Mouse (Mus musculus): ENCODE results near the gene Mmp28.
A peak's percentile ranks its signal among the peaks of the same experiment; 100 is the strongest.

Mmp28 gene

GRCm38 (mm10) chr11:83462711-83463244 lies at the start of gene Mmp28:
TSS of gene Mmp28 (minus strand) at chr11:83463071.
- no peak for DNase-seq (ENCODE audit: low read depth, low spot score)

DNA sequence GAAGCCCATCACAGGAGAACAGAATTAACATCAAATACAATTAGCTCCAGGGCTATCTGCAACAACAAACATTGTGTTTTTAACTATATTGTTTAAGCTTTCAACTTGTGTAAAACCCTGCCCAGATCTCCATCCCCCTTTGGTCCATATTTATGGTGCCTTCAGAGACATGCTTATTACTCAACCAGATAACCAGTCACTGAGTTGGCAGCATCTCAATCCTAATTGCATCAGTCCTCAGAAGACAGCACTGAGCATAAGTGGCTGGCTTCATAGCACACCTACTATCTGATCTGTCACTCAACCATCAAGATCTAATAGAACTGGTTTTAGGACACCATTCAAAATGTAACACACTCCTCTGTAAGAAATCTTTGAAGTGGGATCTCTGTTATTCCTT lies 46.6 kb upstream of the Mmp28 start:
- DNase-seq (ENCODE audit: low read depth, low spot score), result no peak

GRCm38 (mm10) chr11:83504308-83504707 lies 41.4 kb upstream of the Mmp28 start:
- DNase-seq (ENCODE audit: low read depth, low spot score), result no peak

DNA sequence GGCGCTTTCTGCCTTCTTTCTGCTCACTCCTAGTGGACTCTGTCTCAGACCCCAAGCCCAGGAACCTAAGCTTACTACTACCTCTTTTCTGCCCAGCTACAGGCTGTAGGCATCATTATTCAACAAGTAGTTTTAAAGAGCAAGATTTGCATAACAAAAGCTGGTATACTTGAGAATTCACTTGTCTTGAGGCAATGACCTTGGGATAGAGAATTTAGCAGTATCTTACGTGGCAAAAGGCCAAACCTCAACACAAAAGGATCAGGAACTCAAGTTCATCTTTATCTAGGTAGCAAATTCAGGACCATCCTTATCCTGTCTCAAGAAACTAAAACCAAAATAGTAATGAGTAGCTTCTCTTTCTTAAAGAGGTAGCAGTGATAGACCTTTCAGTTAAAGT lies 32.7 kb upstream of the Mmp28 start:
- no peak for DNase-seq (ENCODE audit: low read depth, low spot score)

GRCm38 (mm10) chr11:83491488-83491887 lies 28.6 kb upstream of the Mmp28 start:
- DNase-seq (ENCODE audit: low read depth, low spot score), result no peak

DNA sequence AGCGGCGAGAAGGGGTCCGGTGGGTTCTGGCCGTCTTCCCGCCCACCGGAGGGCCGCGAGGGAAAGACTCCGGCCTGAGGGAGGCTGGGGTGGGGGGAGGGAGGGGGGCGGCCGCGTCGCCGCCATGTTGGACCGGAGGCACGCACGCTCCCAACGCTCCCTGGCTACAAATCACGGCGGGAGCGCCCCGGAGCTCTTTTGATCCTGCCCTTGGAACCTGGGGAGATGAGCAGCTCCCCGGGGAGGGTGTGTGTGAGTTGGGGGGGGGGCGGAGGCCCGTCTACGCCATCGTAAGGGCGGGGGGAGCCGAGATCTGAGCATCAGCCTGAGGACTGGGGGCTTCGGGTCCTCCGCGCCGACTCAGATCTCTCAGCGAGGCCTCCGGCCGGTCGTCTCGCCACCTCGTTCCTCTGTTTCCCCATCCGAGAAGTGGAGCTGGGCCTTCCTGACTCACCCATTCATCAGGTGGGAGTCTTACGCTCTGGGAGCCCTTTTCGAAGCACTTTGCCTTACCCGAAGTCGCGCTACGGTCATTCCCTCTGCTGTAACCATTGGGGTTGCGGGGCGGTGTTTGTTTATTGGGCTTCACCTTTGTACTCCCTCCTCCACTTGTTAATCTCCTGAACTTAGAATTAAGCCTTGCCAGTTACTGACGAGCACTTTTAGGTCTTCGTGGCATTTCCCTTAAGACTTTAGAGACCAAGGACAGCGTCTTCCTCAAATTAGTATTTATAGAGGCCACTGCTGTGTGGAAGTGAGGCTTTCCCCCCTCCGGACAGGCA lies 10.6 kb upstream of the Mmp28 start:
- no peak for DNase-seq (ENCODE audit: low read depth, low spot score)

- peak; percentile 99 for DNase-seq (ENCODE audit: low read depth, low spot score)
Observed at GRCm38 (mm10) chr11:83472324-83473234, 9.7 kb upstream of the Mmp28 start, which contains the start of gene Taf15. TSS of gene Taf15 (plus strand) at chr11:83473086.

- no peak for DNase-seq (ENCODE audit: low read depth, low spot score)
Observed at GRCm38 (mm10) chr11:83471766-83472165, 8.9 kb upstream of the Mmp28 start.

- peak; percentile 38 for DNase-seq (ENCODE audit: low read depth, low spot score)
Observed at GRCm38 (mm10) chr11:83468765-83469164, 5.9 kb upstream of the Mmp28 start.

DNA sequence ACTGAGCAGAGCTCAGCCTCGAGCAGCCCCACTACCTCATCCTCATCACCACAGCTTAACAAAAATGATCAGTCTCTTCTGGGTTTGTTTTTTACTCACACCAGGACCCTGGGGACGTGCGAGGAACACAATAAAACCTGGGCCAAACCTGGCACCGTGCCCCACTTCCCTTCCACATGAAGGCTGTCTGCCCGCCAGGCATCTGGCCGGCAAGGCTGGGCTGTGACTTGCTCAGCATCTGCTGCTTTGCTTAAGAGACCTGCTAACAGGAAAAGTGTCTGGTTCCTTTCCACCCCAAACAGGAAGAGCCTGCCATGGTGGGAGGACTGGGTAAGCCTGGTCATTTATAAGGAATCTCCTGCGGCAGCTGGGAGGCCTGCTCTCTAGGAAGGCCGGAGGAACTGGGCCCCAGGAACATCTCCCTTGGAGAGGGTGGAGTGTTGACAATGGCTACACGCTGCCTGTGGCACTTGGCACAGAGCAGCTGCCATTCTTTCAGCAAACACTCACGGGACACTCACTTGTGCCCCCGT lies 4.3 kb upstream of the Mmp28 start:
- no peak for DNase-seq (ENCODE audit: low read depth, low spot score)

DNA sequence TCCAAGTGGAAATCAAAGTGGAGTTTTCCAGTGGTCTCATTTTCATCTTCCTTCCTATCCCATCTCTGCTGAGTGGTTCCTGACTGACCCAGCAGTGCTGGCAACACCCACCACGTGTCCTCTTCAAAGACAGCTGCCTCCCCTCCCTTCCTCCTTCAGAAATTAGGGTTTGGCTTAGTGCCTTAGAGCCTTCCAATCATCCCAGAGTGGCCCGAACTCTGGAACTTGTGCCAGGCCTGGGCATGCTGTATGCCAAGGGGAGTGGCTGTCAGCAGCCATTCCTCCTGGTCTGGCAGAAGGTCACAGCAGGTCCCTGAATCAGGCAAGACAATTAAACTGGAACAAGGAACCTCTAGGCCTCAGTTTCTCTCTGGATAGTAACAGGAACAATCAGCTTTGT lies 3.1 kb upstream of the Mmp28 start:
- DNase-seq (ENCODE audit: low read depth, low spot score), result no peak

- DNase-seq (ENCODE audit: low read depth, low spot score), result no peak
Observed at GRCm38 (mm10) chr11:83461462-83462027, 1.3 kb downstream of the Mmp28 start.

DNA sequence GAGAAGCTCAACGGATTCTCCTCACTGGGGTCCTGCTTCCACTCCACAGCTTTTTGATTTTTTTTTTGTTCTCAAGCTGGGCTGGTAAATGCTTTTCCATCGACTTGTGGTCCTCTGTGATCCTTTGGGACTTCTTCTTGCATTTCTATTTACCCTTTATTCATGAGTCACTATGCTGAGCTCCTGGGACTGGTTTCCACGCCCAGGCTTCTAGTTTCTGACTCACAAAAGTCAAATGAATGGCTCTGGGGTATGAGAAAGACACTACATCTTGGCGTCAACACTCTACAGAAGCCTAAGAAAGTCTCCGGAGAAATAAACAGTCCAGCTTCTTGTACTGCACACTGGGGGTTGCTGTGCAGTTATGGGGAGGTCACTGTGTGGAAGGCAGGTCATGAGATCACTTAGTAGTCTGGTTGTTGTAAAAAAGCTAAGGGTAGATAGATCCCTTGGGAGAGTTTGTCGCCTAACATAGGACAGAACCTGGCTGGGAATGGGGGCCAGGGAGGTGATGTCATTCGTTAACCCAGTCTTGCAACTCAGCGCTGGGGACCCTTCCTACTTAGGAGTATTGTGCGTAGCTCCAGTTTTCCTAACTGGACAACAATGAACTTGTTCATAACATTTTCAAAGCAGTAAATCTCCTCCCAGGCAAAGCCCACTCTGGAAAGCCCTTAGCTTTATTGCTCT lies 4.8 kb downstream of the Mmp28 start:
- DNase-seq (ENCODE audit: low read depth, low spot score), result no peak

- no peak for DNase-seq (ENCODE audit: low read depth, low spot score)
Observed at GRCm38 (mm10) chr11:83457257-83457656, 5.6 kb downstream of the Mmp28 start.

GRCm38 (mm10) chr11:83455608-83456007 lies 7.3 kb downstream of the Mmp28 start:
- DNase-seq (ENCODE audit: low read depth, low spot score), result no peak

DNA sequence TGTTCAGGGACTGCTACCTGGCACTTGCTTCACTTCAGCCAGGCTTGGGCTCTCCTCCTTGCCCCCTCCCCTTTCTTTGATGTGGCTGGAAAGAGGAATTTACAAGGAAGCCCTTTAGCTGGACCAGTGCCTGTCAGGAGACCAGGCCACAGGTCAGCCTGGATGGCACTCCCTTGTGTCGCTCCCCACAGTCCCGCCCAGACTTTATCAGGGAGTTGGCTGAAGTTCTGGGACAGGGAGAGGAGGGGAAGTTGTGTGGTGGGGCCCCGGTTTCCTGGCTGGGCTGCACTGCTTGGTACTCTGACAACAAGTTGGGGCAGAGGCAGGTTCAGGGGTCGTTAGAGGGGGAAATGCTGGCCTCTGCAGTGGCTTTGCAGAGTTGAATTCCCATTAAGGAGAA lies 8.3 kb downstream of the Mmp28 start:
- DNase-seq (ENCODE audit: low read depth, low spot score), result no peak

DNA sequence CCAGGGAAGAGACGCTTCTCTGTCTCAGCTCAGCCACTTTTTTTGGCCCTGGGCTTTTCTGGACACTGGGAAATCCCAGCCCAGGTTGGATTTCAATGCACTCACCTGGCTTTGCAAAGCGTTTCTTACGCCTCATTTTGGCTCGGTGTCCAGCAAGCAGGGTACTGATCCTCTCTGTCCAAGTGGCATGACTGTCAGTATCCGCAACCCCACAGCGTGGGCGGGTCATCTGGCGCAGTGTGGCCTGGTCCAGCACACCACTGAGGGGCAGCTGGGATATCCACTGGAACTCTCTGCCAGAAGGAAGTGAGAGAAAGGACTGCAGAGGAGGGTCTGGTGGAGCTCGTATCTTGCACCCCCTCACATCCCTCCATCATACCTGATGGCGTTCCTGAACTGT lies 11.6 kb downstream of the Mmp28 start:
- DNase-seq (ENCODE audit: low read depth, low spot score), result no peak

DNA sequence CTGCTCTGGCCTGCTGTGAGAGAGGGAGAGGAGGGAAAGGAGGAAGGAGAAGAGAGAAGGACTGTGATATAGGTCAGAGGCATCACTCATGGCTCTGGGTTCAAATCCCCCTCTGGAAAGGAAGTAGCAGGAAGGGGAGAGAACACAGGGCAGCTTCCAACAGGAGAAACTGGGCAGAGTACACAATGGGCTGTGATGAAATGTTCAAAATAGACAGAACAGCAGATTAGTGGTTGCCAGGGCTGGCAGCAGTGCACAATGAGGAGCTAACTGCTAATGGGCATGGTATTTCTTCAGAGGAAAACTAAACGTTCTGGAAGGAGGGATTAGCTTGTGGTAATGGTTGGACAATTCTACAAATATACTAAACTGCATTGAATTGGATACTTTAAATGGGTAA lies 12.3 kb downstream of the Mmp28 start:
- no peak for DNase-seq (ENCODE audit: low read depth, low spot score)

GRCm38 (mm10) chr11:83449298-83449697 lies 13.6 kb downstream of the Mmp28 start:
- no peak for DNase-seq (ENCODE audit: low read depth, low spot score)

GRCm38 (mm10) chr11:83448927-83449236 lies 14.0 kb downstream of the Mmp28 start:
- DNase-seq (ENCODE audit: low read depth, low spot score), result no peak

All from telencephalon, adult 2 months (tissue).